Mouse (Mus musculus) erythroid progenitor cell, adult 5-6 weeks (primary cell): ENCODE measurements around the gene Zfp973. TPM values are rescaled to one million over a fixed set of nuclear protein-coding genes. Genes with fewer than 3 reads are reported as not detected.
"Not testable (repeated sequence)": the region's sequence is repeated elsewhere in the genome, so short reads cannot be mapped to it uniquely, and the experiment has no call there.

Experiments
- ATAC-seq: replicated peaks from 2 replicates; pipeline ENCODE4 v1.8.0; 2016; ENCODE audit warnings: moderate number of reproducible peaks, mild to moderate bottlenecking, moderate TSS enrichment, inconsistent platforms; ENCODE audit not compliant: poor library complexity, low FRiP score, severe bottlenecking
- total RNA-seq, 2 experiments: library from RNA; stranded (forward) in 1 of 2; stranded (reverse) in 1 of 2; fragments of 150-400 nt in 1 of 2; fragments of 186-747, 209-891 nt in 1 of 2; gene quantifications; 2 replicates each; pipeline versions ENCODE4 v1.2.3 to v1.2.4; 2015 to 2017; ENCODE audit warnings: low replicate concordance in 2 of 2

Gene Zfp973
- 3.8 TPM in 1 of 2 replicates, not detected in the other for total RNA-seq (2015; ENCODE audit: low replicate concordance)
- total RNA-seq (2017; ENCODE audit: low replicate concordance): 0.38 and 2.4 TPM in 2 replicates

DNA sequence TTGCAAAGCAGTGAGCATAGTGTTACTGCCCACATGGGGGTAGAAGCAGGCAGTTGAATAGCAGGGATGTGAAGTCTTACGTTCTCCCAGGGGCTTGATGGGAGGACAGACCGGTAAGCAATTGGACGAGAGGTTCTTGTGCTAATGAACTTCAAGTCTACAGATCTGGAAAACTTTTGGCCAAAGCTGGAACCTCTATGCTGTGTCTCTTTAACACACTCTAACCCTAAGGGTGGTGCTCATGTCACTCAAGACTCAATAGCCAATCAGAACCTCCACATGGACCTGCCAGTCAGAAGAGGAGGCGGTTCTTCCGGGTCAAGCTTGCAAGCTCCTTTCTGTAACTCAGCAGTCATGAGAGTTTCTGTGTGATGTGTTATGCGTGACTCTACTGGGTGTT, at the start of gene Zfp973:
TSS of gene Zfp973 (plus strand) at position 301 of the 400 bp plus-strand sequence.
- not testable (repeated sequence) for ATAC-seq

DNA sequence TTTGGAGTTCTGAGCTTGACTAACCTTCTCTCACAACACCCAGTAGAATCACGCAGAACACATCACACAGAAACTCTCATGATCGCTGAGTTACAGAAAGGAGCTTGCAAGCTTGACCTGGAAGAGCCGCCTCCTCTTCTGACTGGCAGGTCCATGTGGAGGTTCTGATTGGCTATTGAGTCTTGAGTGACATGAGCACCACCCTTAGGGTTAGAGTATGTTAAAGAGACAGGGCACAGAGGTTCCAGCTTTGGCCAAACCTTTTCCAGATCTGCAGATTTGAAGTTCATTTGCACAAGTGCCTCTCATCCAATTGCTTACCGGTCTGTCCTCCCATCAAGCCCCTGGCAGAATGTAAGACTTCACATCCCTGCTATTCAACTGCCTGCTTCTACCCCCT, 34.1 kb upstream of the Zfp973 start, which contains the start of gene Gm14308:
TSS of gene Gm14308 (minus strand) at position 101 of the 400 bp plus-strand sequence.
- ATAC-seq: not testable (repeated sequence)

DNA sequence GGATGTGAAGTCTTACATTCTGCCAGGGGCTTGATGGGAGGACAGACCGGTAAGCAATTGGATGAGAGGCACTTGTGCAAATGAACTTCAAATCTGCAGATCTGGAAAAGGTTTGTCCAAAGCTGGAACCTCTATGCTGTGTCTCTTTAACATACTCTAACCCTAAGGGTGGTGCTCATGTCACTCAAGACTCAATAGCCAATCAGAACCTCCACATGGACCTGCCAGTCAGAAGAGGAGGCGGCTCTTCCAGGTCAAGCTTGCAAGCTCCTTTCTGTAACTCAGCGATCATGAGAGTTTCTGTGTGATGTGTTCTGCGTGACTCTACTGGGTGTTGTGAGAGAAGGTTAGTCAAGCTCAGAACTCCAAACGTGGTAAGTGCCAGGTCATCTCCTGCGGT, 37.7 kb downstream of the Zfp973 start, which contains the start of gene Gm14305:
TSS of gene Gm14305 (plus strand) at position 278 of the 400 bp plus-strand sequence.
- not testable (repeated sequence) for ATAC-seq

Other genes with a start within 250 kb of the Zfp973 start
- gene Gm14435, start 246.9 kb upstream of the Zfp973 start, total RNA-seq (2015; ENCODE audit: low replicate concordance): not detected in 2 replicates
- not detected in 2 replicates for gene Gm14435, start 246.9 kb upstream of the Zfp973 start, total RNA-seq (2017; ENCODE audit: low replicate concordance)
- 6.7 TPM in 1 of 2 replicates, not detected in the other for gene Gm14434, start 183.7 kb upstream of the Zfp973 start, total RNA-seq (2015; ENCODE audit: low replicate concordance)
- 5.9 TPM in 1 of 2 replicates, not detected in the other for gene Gm14434, start 183.7 kb upstream of the Zfp973 start, total RNA-seq (2017; ENCODE audit: low replicate concordance)
- 4.6 TPM in 1 of 2 replicates, not detected in the other for gene Zfp967, start 149.5 kb upstream of the Zfp973 start, total RNA-seq (2015; ENCODE audit: low replicate concordance)
- gene Zfp967, start 149.5 kb upstream of the Zfp973 start, total RNA-seq (2017; ENCODE audit: low replicate concordance): not detected in 2 replicates
- gene Gm14308, start 34.2 kb upstream of the Zfp973 start, total RNA-seq (2015; ENCODE audit: low replicate concordance): not detected in 2 replicates
- not detected in 2 replicates for gene Gm14308, start 34.2 kb upstream of the Zfp973 start, total RNA-seq (2017; ENCODE audit: low replicate concordance)
- gene Gm14305, start 37.8 kb downstream of the Zfp973 start, total RNA-seq (2015; ENCODE audit: low replicate concordance): not detected in 2 replicates
- 0.39 and 4.7 TPM in 2 replicates for gene Gm14305, start 37.8 kb downstream of the Zfp973 start, total RNA-seq (2017; ENCODE audit: low replicate concordance)
- 7.2 and 15.9 TPM in 2 replicates for gene Gm14295, start 128.1 kb downstream of the Zfp973 start, total RNA-seq (2015; ENCODE audit: low replicate concordance)
- gene Gm14295, start 128.1 kb downstream of the Zfp973 start, total RNA-seq (2017; ENCODE audit: low replicate concordance): 0.51 TPM in 1 of 2 replicates, not detected in the other
- gene Gm14408, start 160.6 kb downstream of the Zfp973 start, total RNA-seq (2015; ENCODE audit: low replicate concordance): not detected in 2 replicates
- not detected in 2 replicates for gene Gm14408, start 160.6 kb downstream of the Zfp973 start, total RNA-seq (2017; ENCODE audit: low replicate concordance)